Mouse (Mus musculus): ENCODE data around the gene Rgs5.

Rgs5 gene

GRCm38 (mm10) chr1:169655256-169655655, at the start of gene Rgs5:
TSS of gene Rgs5 (plus strand) at chr1:169655501.
- no peak for DNase-seq (ENCODE audit: low read depth in 1 of 2, low spot score in 2 of 2)

DNA sequence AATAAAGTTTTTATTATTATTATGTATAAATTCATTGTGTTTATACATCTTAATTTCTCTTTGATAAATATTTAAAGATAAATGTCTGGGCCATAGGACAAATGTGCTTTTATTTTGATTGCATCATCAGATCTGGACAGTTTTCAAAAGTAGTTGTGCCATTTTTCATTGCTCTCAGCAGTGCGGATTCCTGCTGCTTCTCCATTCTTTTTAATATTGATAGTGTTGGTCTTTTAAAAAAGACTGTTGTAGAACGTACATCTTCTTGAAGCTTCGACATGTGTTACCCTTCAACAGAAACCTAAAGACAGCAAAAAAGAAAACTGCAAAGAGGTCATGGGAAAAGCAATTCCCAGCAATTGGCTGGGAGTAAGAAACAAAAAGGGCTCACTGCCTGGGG, 49.1 kb upstream of the Rgs5 start:
- no peak for DNase-seq (ENCODE audit: low read depth in 1 of 2, low spot score in 2 of 2)

- DNase-seq (ENCODE audit: low read depth in 1 of 2, low spot score in 2 of 2) = no peak
Measured at GRCm38 (mm10) chr1:169629738-169630137, 25.6 kb upstream of the Rgs5 start.

DNA sequence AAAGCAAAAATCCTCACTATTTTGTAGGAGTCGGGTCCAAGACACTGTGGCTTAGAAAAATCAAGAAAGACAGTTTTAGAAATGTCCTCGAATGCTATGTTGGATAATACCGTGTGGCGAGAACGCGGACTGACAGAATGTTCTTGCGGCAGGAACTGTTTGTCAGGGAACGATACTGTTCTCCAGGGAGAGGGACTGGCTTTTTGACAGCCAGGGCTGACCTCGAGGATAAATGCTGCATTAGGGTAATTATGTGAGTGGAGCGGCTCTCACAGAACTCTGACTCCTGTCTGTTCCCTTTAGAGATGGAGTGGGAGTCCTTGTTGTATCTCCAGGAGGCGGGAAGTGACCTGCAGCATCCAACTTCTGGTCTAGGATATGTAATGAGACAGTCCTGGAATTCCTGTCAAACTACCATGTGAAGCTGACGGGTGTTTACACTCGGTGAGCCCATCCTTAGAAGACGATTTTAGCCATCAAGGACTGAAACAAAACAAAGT, 18.0 kb upstream of the Rgs5 start:
- no peak for DNase-seq (ENCODE audit: low read depth in 1 of 2, low spot score in 2 of 2)

- no peak for DNase-seq (ENCODE audit: low read depth in 1 of 2, low spot score in 2 of 2)
Measured at GRCm38 (mm10) chr1:169644884-169645653, 10.2 kb upstream of the Rgs5 start.

GRCm38 (mm10) chr1:169659479-169659878, 4.2 kb downstream of the Rgs5 start:
- no peak for DNase-seq (ENCODE audit: low read depth in 1 of 2, low spot score in 2 of 2)

DNA sequence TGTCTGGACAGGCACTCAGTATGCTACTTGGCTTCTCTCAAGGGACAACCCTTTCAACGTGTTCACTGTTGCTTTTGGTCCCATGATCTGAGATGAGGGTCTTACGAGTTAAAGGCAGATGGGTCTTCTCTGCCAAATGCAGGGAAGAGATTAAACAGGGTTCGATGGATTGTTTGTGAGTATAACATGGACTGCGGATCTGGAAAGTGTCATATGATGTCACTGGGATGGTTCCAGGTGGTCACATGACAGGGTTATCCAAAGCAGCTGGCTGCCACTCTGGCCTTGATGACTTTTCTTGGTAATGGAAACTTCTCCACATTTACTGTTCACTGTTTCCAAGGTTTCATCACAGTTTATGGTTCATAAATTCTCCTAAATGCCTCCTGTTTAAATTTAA, 12.0 kb downstream of the Rgs5 start:
- no peak for DNase-seq (ENCODE audit: low read depth in 1 of 2, low spot score in 2 of 2)

DNA sequence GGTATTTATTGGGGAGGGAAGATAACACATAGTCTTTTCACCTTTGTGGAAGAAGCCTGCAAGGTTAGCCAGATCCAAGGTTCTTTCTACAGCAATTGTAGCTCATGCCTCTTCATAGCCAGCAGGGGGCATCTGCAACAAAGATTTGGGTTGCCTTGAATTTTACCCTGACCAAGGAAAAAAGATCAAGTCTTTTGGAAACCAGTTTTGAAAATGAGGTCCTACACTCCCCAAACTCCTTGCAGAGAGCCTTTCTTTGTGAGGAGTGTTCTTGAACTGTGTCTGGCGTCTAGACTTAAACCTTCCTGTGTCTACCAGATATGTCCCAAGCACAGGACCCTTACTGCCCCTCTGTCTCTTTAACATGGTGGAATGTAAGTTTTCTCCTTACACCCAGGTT, 15.4 kb downstream of the Rgs5 start:
- no peak for DNase-seq (ENCODE audit: low read depth in 1 of 2, low spot score in 2 of 2)

GRCm38 (mm10) chr1:169671801-169672200, 16.5 kb downstream of the Rgs5 start:
- DNase-seq (ENCODE audit: low read depth in 1 of 2, low spot score in 2 of 2) = no peak

GRCm38 (mm10) chr1:169672272-169672671, 17.0 kb downstream of the Rgs5 start:
- no peak for DNase-seq (ENCODE audit: low read depth in 1 of 2, low spot score in 2 of 2)

- DNase-seq (ENCODE audit: low read depth in 1 of 2, low spot score in 2 of 2) = no peak
Measured at GRCm38 (mm10) chr1:169674116-169674515, 18.8 kb downstream of the Rgs5 start.

- DNase-seq (ENCODE audit: low read depth in 1 of 2, low spot score in 2 of 2) = no peak
Measured at GRCm38 (mm10) chr1:169676751-169677150, 21.4 kb downstream of the Rgs5 start.

- no peak for DNase-seq (ENCODE audit: low read depth in 1 of 2, low spot score in 2 of 2)
Measured at GRCm38 (mm10) chr1:169680455-169681208, 25.3 kb downstream of the Rgs5 start.

GRCm38 (mm10) chr1:169682775-169683497, 27.6 kb downstream of the Rgs5 start:
- DNase-seq (ENCODE audit: low read depth in 1 of 2, low spot score in 2 of 2) = no peak

DNA sequence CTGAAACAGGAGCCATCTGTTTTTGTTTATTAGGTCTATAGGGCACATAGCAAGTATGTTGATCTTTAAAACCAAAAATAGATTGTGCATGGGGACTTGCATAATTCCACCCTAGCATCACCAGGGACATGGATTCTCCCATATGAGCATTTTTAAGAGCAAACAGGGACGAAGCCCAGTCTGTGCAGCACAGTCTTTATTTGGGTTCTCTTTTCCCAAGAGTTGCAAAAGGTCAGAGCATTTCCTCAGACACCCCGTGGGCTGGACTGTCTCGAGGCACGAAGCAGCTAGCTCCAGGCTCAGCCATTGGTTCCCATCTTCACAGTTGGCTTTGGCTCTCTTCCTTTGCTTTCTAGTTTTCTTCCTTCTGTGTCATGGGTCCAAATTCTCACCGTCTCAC, 30.0 kb downstream of the Rgs5 start:
- DNase-seq (ENCODE audit: low read depth in 1 of 2, low spot score in 2 of 2) = no peak

GRCm38 (mm10) chr1:169693040-169693439, 37.7 kb downstream of the Rgs5 start:
- DNase-seq (ENCODE audit: low read depth in 1 of 2, low spot score in 2 of 2) = no peak

GRCm38 (mm10) chr1:169693537-169693936, 38.2 kb downstream of the Rgs5 start:
- no peak for DNase-seq (ENCODE audit: low read depth in 1 of 2, low spot score in 2 of 2)

DNA sequence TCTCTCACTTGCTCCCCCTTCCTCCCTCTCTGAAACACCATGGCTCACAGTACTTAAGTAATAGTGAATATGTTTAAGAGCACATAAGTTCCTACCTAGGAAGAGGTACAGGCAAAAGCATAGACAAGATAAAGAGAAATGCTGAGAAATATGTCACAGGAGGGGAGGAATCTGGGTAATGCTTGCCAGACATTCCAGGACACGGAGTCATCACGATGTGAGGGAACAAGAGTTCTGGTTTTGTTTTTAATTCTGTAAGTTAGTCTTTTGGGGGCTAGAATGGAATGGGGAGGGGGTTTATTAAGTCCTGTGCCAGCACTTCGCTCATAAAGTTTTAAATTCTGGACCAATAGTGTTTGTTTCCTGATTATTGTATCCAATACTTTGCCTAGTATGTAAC, 40.1 kb downstream of the Rgs5 start:
- DNase-seq (ENCODE audit: low read depth in 1 of 2, low spot score in 2 of 2) = no peak

GRCm38 (mm10) chr1:169697236-169697635, 41.9 kb downstream of the Rgs5 start:
- DNase-seq (ENCODE audit: low read depth in 1 of 2, low spot score in 2 of 2) = no peak

- DNase-seq (ENCODE audit: low read depth in 1 of 2, low spot score in 2 of 2) = no peak
Measured at GRCm38 (mm10) chr1:169699184-169699583, 43.9 kb downstream of the Rgs5 start.

GRCm38 (mm10) chr1:169704395-169705087, 49.2 kb downstream of the Rgs5 start:
- DNase-seq (ENCODE audit: low read depth in 1 of 2, low spot score in 2 of 2) = no peak
